Mouse (Mus musculus): ENCODE measurements around the gene Hdac4. TPM values are rescaled to one million over a fixed set of nuclear protein-coding genes. Genes with fewer than 3 reads are reported as not detected.

The Hdac4 gene
- polyA plus RNA-seq, 1 experiment from 2014 or later: 25.3 TPM

- H3K4me3 ChIP-seq (ENCODE audit: low read depth, low read length): no peak overlapping the region
- H3K4me2 ChIP-seq (ENCODE audit: low read length): no peak overlapping the region
- peaks cover 35% of the 10 kb centered on the region for H3K4me1 ChIP-seq (ENCODE audit: control insufficient read depth, insufficient read depth, low read length)
- WGBS: 53% methylated on average over 3 of the region's 3 CpGs
- H3K27me3 ChIP-seq (ENCODE audit: control insufficient read depth, insufficient read depth, low read depth, low read length): no peaks in the 10 kb centered on the region
- H3K27ac ChIP-seq (ENCODE audit: low read length): no peak overlapping the region
- ATAC-seq: no peak
- H3K9ac ChIP-seq (ENCODE audit: low read depth, low read length): no peak overlapping the region
- no peaks in the 10 kb centered on the region for H3K36me3 ChIP-seq (ENCODE audit: control insufficient read depth, insufficient read depth, low read length)
- no peaks in the 10 kb centered on the region for H3K9me3 ChIP-seq (replicated peaks; ENCODE audit: control insufficient read depth, low read length, poor library complexity, severe bottlenecking)
These were observed 21.1 kb downstream of the Hdac4 start for GRCm38 (mm10) chr1:92174251-92174897.

- no peak overlapping the region for H3K9ac ChIP-seq (ENCODE audit: low read depth, low read length)
- H3K4me1 ChIP-seq (ENCODE audit: control insufficient read depth, insufficient read depth, low read length): peaks cover 13% of the 10 kb centered on the region
- no peaks in the 10 kb centered on the region for H3K36me3 ChIP-seq (ENCODE audit: control insufficient read depth, insufficient read depth, low read length)
- 88% methylated on average over 5 of the region's 5 CpGs for WGBS
- no peak overlapping the region for H3K27ac ChIP-seq (ENCODE audit: low read length)
- no peaks in the 10 kb centered on the region for H3K27me3 ChIP-seq (ENCODE audit: control insufficient read depth, insufficient read depth, low read depth, low read length)
- H3K9me3 ChIP-seq (replicated peaks; ENCODE audit: control insufficient read depth, low read length, poor library complexity, severe bottlenecking): no peaks in the 10 kb centered on the region
- H3K4me2 ChIP-seq (ENCODE audit: low read length): no peak overlapping the region
- H3K4me3 ChIP-seq (ENCODE audit: low read depth, low read length): no peak overlapping the region
- no peak for ATAC-seq
These were observed 24.8 kb downstream of the Hdac4 start for GRCm38 (mm10) chr1:92170616-92171235.

- no peak overlapping the region for H3K9ac ChIP-seq (ENCODE audit: low read depth, low read length)
- no peaks in the 10 kb centered on the region for H3K9me3 ChIP-seq (replicated peaks; ENCODE audit: control insufficient read depth, low read length, poor library complexity, severe bottlenecking)
- peaks cover 11% of the 10 kb centered on the region for H3K4me1 ChIP-seq (ENCODE audit: control insufficient read depth, insufficient read depth, low read length)
- no peak overlapping the region for H3K4me3 ChIP-seq (ENCODE audit: low read depth, low read length)
- H3K36me3 ChIP-seq (ENCODE audit: control insufficient read depth, insufficient read depth, low read length): no peaks in the 10 kb centered on the region
- no peak overlapping the region for H3K4me2 ChIP-seq (ENCODE audit: low read length)
- ATAC-seq: no peak
- no peak overlapping the region for H3K27ac ChIP-seq (ENCODE audit: low read length)
- no peaks in the 10 kb centered on the region for H3K27me3 ChIP-seq (ENCODE audit: control insufficient read depth, insufficient read depth, low read depth, low read length)
These were observed 25.8 kb downstream of the Hdac4 start for GRCm38 (mm10) chr1:92169776-92170055.

GRCm38 (mm10) chr1:92168900-92169775, 26.4 kb downstream of the Hdac4 start:
- Histone ChIP-seq H3K27me3 (ENCODE audit: control insufficient read depth, insufficient read depth, low read depth, low read length) (no peaks in the 10 kb centered on the region), H3K4me3 (ENCODE audit: low read depth, low read length) (no peak overlapping the region), H3K36me3 (ENCODE audit: control insufficient read depth, insufficient read depth, low read length) (no peaks in the 10 kb centered on the region), H3K4me2 (ENCODE audit: low read length) (no peak overlapping the region), H3K9me3 (replicated peaks; ENCODE audit: control insufficient read depth, low read length, poor library complexity, severe bottlenecking) (no peaks in the 10 kb centered on the region), H3K27ac (ENCODE audit: low read length) (no peak overlapping the region), H3K4me1 (ENCODE audit: control insufficient read depth, insufficient read depth, low read length) (peaks cover 11% of the 10 kb centered on the region), H3K9ac (ENCODE audit: low read depth, low read length) (no peak overlapping the region)
- ATAC-seq: no peak
- 91% methylated on average over 4 of the region's 4 CpGs for WGBS

GRCm38 (mm10) chr1:92163932-92164331, 31.6 kb downstream of the Hdac4 start:
- Histone ChIP-seq H3K36me3 (ENCODE audit: control insufficient read depth, insufficient read depth, low read length) (no peaks in the 10 kb centered on the region), H3K4me2 (ENCODE audit: low read length) (no peak overlapping the region), H3K27ac (ENCODE audit: low read length) (no peak overlapping the region), H3K27me3 (ENCODE audit: control insufficient read depth, insufficient read depth, low read depth, low read length) (no peaks in the 10 kb centered on the region), H3K4me3 (ENCODE audit: low read depth, low read length) (no peak overlapping the region), H3K9ac (ENCODE audit: low read depth, low read length) (no peak overlapping the region), H3K9me3 (replicated peaks; ENCODE audit: control insufficient read depth, low read length, poor library complexity, severe bottlenecking) (no peaks in the 10 kb centered on the region), H3K4me1 (ENCODE audit: control insufficient read depth, insufficient read depth, low read length) (peaks cover 7% of the 10 kb centered on the region; the same call in 1 of the 2 replicates)
- 76% methylated on average over 1 of the region's 1 CpGs for WGBS
- no peak for ATAC-seq

- no peaks in the 10 kb centered on the region for H3K36me3 ChIP-seq (ENCODE audit: control insufficient read depth, insufficient read depth, low read length)
- H3K9ac ChIP-seq (ENCODE audit: low read depth, low read length): no peak overlapping the region
- WGBS: 82% methylated on average over 4 of the region's 4 CpGs
- no peak overlapping the region for H3K27ac ChIP-seq (ENCODE audit: low read length)
- no peaks in the 10 kb centered on the region for H3K9me3 ChIP-seq (replicated peaks; ENCODE audit: control insufficient read depth, low read length, poor library complexity, severe bottlenecking)
- H3K4me1 ChIP-seq (ENCODE audit: control insufficient read depth, insufficient read depth, low read length): peaks cover 7% of the 10 kb centered on the region; the same call in 1 of the 2 replicates
- no peak overlapping the region for H3K4me3 ChIP-seq (ENCODE audit: low read depth, low read length)
- H3K27me3 ChIP-seq (ENCODE audit: control insufficient read depth, insufficient read depth, low read depth, low read length): no peaks in the 10 kb centered on the region
- ATAC-seq: no peak
- no peak overlapping the region for H3K4me2 ChIP-seq (ENCODE audit: low read length)
These were observed 35.7 kb downstream of the Hdac4 start for GRCm38 (mm10) chr1:92159804-92160203.

- H3K9ac ChIP-seq (ENCODE audit: low read depth, low read length): no peak overlapping the region
- no peaks in the 10 kb centered on the region for H3K9me3 ChIP-seq (replicated peaks; ENCODE audit: control insufficient read depth, low read length, poor library complexity, severe bottlenecking)
- no peak for ATAC-seq
- WGBS: 81% methylated on average over 1 of the region's 1 CpGs
- no peak overlapping the region for H3K4me2 ChIP-seq (ENCODE audit: low read length)
- H3K4me3 ChIP-seq (ENCODE audit: low read depth, low read length): no peak overlapping the region
- H3K36me3 ChIP-seq (ENCODE audit: control insufficient read depth, insufficient read depth, low read length): no peaks in the 10 kb centered on the region
- H3K27me3 ChIP-seq (ENCODE audit: control insufficient read depth, insufficient read depth, low read depth, low read length): no peaks in the 10 kb centered on the region
- no peaks in the 10 kb centered on the region; the same call in 1 of the 2 replicates for H3K4me1 ChIP-seq (ENCODE audit: control insufficient read depth, insufficient read depth, low read length)
- no peak overlapping the region for H3K27ac ChIP-seq (ENCODE audit: low read length)
These were observed 45.3 kb downstream of the Hdac4 start for GRCm38 (mm10) chr1:92150201-92150600.

- Histone ChIP-seq H3K4me2 (ENCODE audit: low read length) (no peak overlapping the region), H3K27me3 (ENCODE audit: control insufficient read depth, insufficient read depth, low read depth, low read length) (no peaks in the 10 kb centered on the region), H3K9ac (ENCODE audit: low read depth, low read length) (no peak overlapping the region), H3K4me1 (ENCODE audit: control insufficient read depth, insufficient read depth, low read length) (no peaks in the 10 kb centered on the region; the same call in 1 of the 2 replicates), H3K9me3 (replicated peaks; ENCODE audit: control insufficient read depth, low read length, poor library complexity, severe bottlenecking) (no peaks in the 10 kb centered on the region), H3K36me3 (ENCODE audit: control insufficient read depth, insufficient read depth, low read length) (no peaks in the 10 kb centered on the region), H3K27ac (ENCODE audit: low read length) (no peak overlapping the region), H3K4me3 (ENCODE audit: low read depth, low read length) (no peak overlapping the region)
- no peak for ATAC-seq
- 97% methylated on average over 1 of the region's 1 CpGs for WGBS
These were observed 47.0 kb downstream of the Hdac4 start for GRCm38 (mm10) chr1:92148527-92148926.

Measured in midbrain, embryonic 16.5 days (tissue).